Mouse (Mus musculus): ENCODE measurements at regions not wholly inside any gene's neighbourhood (a gene's known extent, or its start where the extent isn't known, plus 50 kb on each side); places are given as distances from the start of the nearest gene placed in this dataset.

GRCm38 (mm10) chr12:21470286-21470685 lies 52.8 kb upstream of the Ywhaq start:
- no peak for TF ChIP-seq GATA1 (IDR thresholded peaks at IDR 0.05; ENCODE audit: borderline replicate concordance, low read length)
- TF ChIP-seq FLI1 (IDR thresholded peaks at IDR 0.05; ENCODE audit: low read length): no peak

All from megakaryocyte, embryonic 14.5 days (primary cell).